Mouse (Mus musculus): ENCODE data around the gene Camta1. TPM values are rescaled to one million over a fixed set of nuclear protein-coding genes. Genes with fewer than 3 reads are reported as not detected.

Camta1 gene
- polyA plus RNA-seq, 1 experiment from 2014 or later, result 86.8 TPM

GRCm38 (mm10) chr4:151195126-151195525, 666.5 kb downstream of the Camta1 start:
- no peak overlapping the region for H3K4me3 ChIP-seq (ENCODE audit: low read depth, low read length)
- no peaks in the 10 kb centered on the region for H3K4me1 ChIP-seq (ENCODE audit: control insufficient read depth, insufficient read depth, low read length)
- WGBS, result 40% methylated on average over 10 of the region's 10 CpGs
- no peaks in the 10 kb centered on the region for H3K9me3 ChIP-seq (ENCODE audit: control insufficient read depth, low read depth, low read length)
- no peaks in the 10 kb centered on the region for H3K27me3 ChIP-seq (ENCODE audit: control insufficient read depth, insufficient read depth, low read length)
- H3K9ac ChIP-seq (replicated peaks; ENCODE audit: low read depth, low read length), result no peak overlapping the region
- no peak overlapping the region for H3K4me2 ChIP-seq (replicated peaks; ENCODE audit: low read depth, low read length)
- ATAC-seq (ENCODE audit: insufficient number of reproducible peaks, insufficient read depth, low FRiP score, low read depth), result no peak
- no peak overlapping the region for H3K27ac ChIP-seq (ENCODE audit: low read length)
- H3K36me3 ChIP-seq (ENCODE audit: control insufficient read depth, insufficient read depth, low read length), result no peaks in the 10 kb centered on the region

- no peak overlapping the region for H3K9ac ChIP-seq (replicated peaks; ENCODE audit: low read depth, low read length)
- H3K36me3 ChIP-seq (ENCODE audit: control insufficient read depth, insufficient read depth, low read length), result no peaks in the 10 kb centered on the region
- H3K27ac ChIP-seq (ENCODE audit: low read length), result no peak overlapping the region
- H3K9me3 ChIP-seq (ENCODE audit: control insufficient read depth, low read depth, low read length), result no peaks in the 10 kb centered on the region
- no peaks in the 10 kb centered on the region for H3K4me1 ChIP-seq (ENCODE audit: control insufficient read depth, insufficient read depth, low read length)
- H3K4me2 ChIP-seq (replicated peaks; ENCODE audit: low read depth, low read length), result no peak overlapping the region
- no peak overlapping the region for H3K4me3 ChIP-seq (ENCODE audit: low read depth, low read length)
- ATAC-seq (ENCODE audit: insufficient number of reproducible peaks, insufficient read depth, low FRiP score, low read depth), result no peak
- H3K27me3 ChIP-seq (ENCODE audit: control insufficient read depth, insufficient read depth, low read length), result no peaks in the 10 kb centered on the region
- 47% methylated on average over 4 of the region's 4 CpGs for WGBS
Observed at GRCm38 (mm10) chr4:151194715-151195097, 667.0 kb downstream of the Camta1 start.

GRCm38 (mm10) chr4:151194030-151194714, 667.5 kb downstream of the Camta1 start:
- no peaks in the 10 kb centered on the region for H3K27me3 ChIP-seq (ENCODE audit: control insufficient read depth, insufficient read depth, low read length)
- no peaks in the 10 kb centered on the region for H3K4me1 ChIP-seq (ENCODE audit: control insufficient read depth, insufficient read depth, low read length)
- no peak overlapping the region for H3K27ac ChIP-seq (ENCODE audit: low read length)
- H3K36me3 ChIP-seq (ENCODE audit: control insufficient read depth, insufficient read depth, low read length), result no peaks in the 10 kb centered on the region
- 49% methylated on average over 11 of the region's 11 CpGs for WGBS
- H3K4me2 ChIP-seq (replicated peaks; ENCODE audit: low read depth, low read length), result no peak overlapping the region
- H3K9ac ChIP-seq (replicated peaks; ENCODE audit: low read depth, low read length), result no peak overlapping the region
- no peaks in the 10 kb centered on the region for H3K9me3 ChIP-seq (ENCODE audit: control insufficient read depth, low read depth, low read length)
- no peak for ATAC-seq (ENCODE audit: insufficient number of reproducible peaks, insufficient read depth, low FRiP score, low read depth)
- no peak overlapping the region for H3K4me3 ChIP-seq (ENCODE audit: low read depth, low read length)

- Histone ChIP-seq H3K4me1 (ENCODE audit: control insufficient read depth, insufficient read depth, low read length) (no peaks in the 10 kb centered on the region), H3K27me3 (ENCODE audit: control insufficient read depth, insufficient read depth, low read length) (no peaks in the 10 kb centered on the region), H3K9me3 (ENCODE audit: control insufficient read depth, low read depth, low read length) (no peaks in the 10 kb centered on the region), H3K36me3 (ENCODE audit: control insufficient read depth, insufficient read depth, low read length) (no peaks in the 10 kb centered on the region), H3K4me2 (replicated peaks; ENCODE audit: low read depth, low read length) (no peak overlapping the region), H3K9ac (replicated peaks; ENCODE audit: low read depth, low read length) (no peak overlapping the region), H3K27ac (ENCODE audit: low read length) (no peak overlapping the region), H3K4me3 (ENCODE audit: low read depth, low read length) (no peak overlapping the region)
- peak; percentile 63 for ATAC-seq (ENCODE audit: insufficient number of reproducible peaks, insufficient read depth, low FRiP score, low read depth)
- 8% methylated on average over 8 of the region's 8 CpGs for WGBS
Observed at GRCm38 (mm10) chr4:151186447-151186846, 675.2 kb downstream of the Camta1 start.

GRCm38 (mm10) chr4:151185750-151186149, 675.9 kb downstream of the Camta1 start:
- no peak for ATAC-seq (ENCODE audit: insufficient number of reproducible peaks, insufficient read depth, low FRiP score, low read depth)
- Histone ChIP-seq H3K4me1 (ENCODE audit: control insufficient read depth, insufficient read depth, low read length) (peaks cover 5% of the 10 kb centered on the region; the same call in 1 of the 2 replicates), H3K27me3 (ENCODE audit: control insufficient read depth, insufficient read depth, low read length) (no peaks in the 10 kb centered on the region), H3K4me3 (ENCODE audit: low read depth, low read length) (no peak overlapping the region), H3K9me3 (ENCODE audit: control insufficient read depth, low read depth, low read length) (no peaks in the 10 kb centered on the region), H3K4me2 (replicated peaks; ENCODE audit: low read depth, low read length) (no peak overlapping the region), H3K9ac (replicated peaks; ENCODE audit: low read depth, low read length) (no peak overlapping the region), H3K36me3 (ENCODE audit: control insufficient read depth, insufficient read depth, low read length) (no peaks in the 10 kb centered on the region), H3K27ac (ENCODE audit: low read length) (no peak overlapping the region)
- WGBS, result 27% methylated on average over 1 of the region's 1 CpGs

- Histone ChIP-seq H3K9me3 (ENCODE audit: control insufficient read depth, low read depth, low read length) (no peaks in the 10 kb centered on the region), H3K4me2 (replicated peaks; ENCODE audit: low read depth, low read length) (0 out of 2 replicates have a peak overlapping the region, but pooled peaks have one; percentile 7), H3K27ac (ENCODE audit: low read length) (peak overlapping the region; percentile 79), H3K27me3 (ENCODE audit: control insufficient read depth, insufficient read depth, low read length) (no peaks in the 10 kb centered on the region), H3K4me3 (ENCODE audit: low read depth, low read length) (no peak overlapping the region), H3K4me1 (ENCODE audit: control insufficient read depth, insufficient read depth, low read length) (peaks cover 27% of the 10 kb centered on the region; the same call in 1 of the 2 replicates), H3K36me3 (ENCODE audit: control insufficient read depth, insufficient read depth, low read length) (no peaks in the 10 kb centered on the region), H3K9ac (replicated peaks; ENCODE audit: low read depth, low read length) (no peak overlapping the region)
- ATAC-seq (ENCODE audit: insufficient number of reproducible peaks, insufficient read depth, low FRiP score, low read depth), result peak; percentile 86
- 3% methylated on average over 7 of the region's 7 CpGs for WGBS
Observed at GRCm38 (mm10) chr4:151180394-151180902, 681.2 kb downstream of the Camta1 start.

GRCm38 (mm10) chr4:151179639-151180038, 682.0 kb downstream of the Camta1 start:
- WGBS, result 23% methylated on average over 3 of the region's 3 CpGs
- ATAC-seq (ENCODE audit: insufficient number of reproducible peaks, insufficient read depth, low FRiP score, low read depth), result no peak
- Histone ChIP-seq H3K36me3 (ENCODE audit: control insufficient read depth, insufficient read depth, low read length) (no peaks in the 10 kb centered on the region), H3K27me3 (ENCODE audit: control insufficient read depth, insufficient read depth, low read length) (no peaks in the 10 kb centered on the region), H3K4me2 (replicated peaks; ENCODE audit: low read depth, low read length) (no peak overlapping the region), H3K27ac (ENCODE audit: low read length) (peak overlapping the region; percentile 71), H3K4me3 (ENCODE audit: low read depth, low read length) (no peak overlapping the region), H3K9me3 (ENCODE audit: control insufficient read depth, low read depth, low read length) (no peaks in the 10 kb centered on the region), H3K9ac (replicated peaks; ENCODE audit: low read depth, low read length) (no peak overlapping the region), H3K4me1 (ENCODE audit: control insufficient read depth, insufficient read depth, low read length) (peaks cover 27% of the 10 kb centered on the region; the same call in 1 of the 2 replicates)

GRCm38 (mm10) chr4:151178970-151179378, 682.7 kb downstream of the Camta1 start:
- ATAC-seq (ENCODE audit: insufficient number of reproducible peaks, insufficient read depth, low FRiP score, low read depth), result no peak
- 43% methylated on average over 8 of the region's 8 CpGs for WGBS
- peak overlapping the region; percentile 71; the same call in 1 of the 2 replicates for H3K27ac ChIP-seq (ENCODE audit: low read length)
- H3K4me1 ChIP-seq (ENCODE audit: control insufficient read depth, insufficient read depth, low read length), result peaks cover 27% of the 10 kb centered on the region; the same call in 1 of the 2 replicates
- H3K9ac ChIP-seq (replicated peaks; ENCODE audit: low read depth, low read length), result no peak overlapping the region
- no peaks in the 10 kb centered on the region for H3K9me3 ChIP-seq (ENCODE audit: control insufficient read depth, low read depth, low read length)
- H3K4me2 ChIP-seq (replicated peaks; ENCODE audit: low read depth, low read length), result no peak overlapping the region
- H3K27me3 ChIP-seq (ENCODE audit: control insufficient read depth, insufficient read depth, low read length), result no peaks in the 10 kb centered on the region
- no peak overlapping the region for H3K4me3 ChIP-seq (ENCODE audit: low read depth, low read length)
- no peaks in the 10 kb centered on the region for H3K36me3 ChIP-seq (ENCODE audit: control insufficient read depth, insufficient read depth, low read length)

All from stomach, embryonic 14.5 days (tissue).